Mouse (Mus musculus) thymus, adult 2 months (tissue): ENCODE data around the gene Srrm2. TPM values are rescaled to one million over a fixed set of nuclear protein-coding genes. Genes with fewer than 3 reads are reported as not detected.

Source experiments
- DNase-seq: peaks from one replicate; pipeline ENCODE4 v3.0.0; 2021
- H3K27ac ChIP-seq: fragments of 200-500 bp; 2 replicates; pipeline ENCODE4 v1.5.1; 2012; ENCODE audit warnings: low read length, control low read depth; ENCODE audit not compliant: control insufficient read depth, insufficient read depth
- H3K27me3 ChIP-seq: fragments of 200-500 bp; 2 replicates; pipeline ENCODE4 v1.6.1; 2012; ENCODE audit warnings: mild to moderate bottlenecking, low read length, moderate library complexity, mixed read lengths; ENCODE audit not compliant: control insufficient read depth, insufficient read depth
- H3K36me3 ChIP-seq: fragments of 200-500 bp; 2 replicates; pipeline ENCODE4 v1.6.1; 2012; ENCODE audit warnings: mild to moderate bottlenecking, low read length, moderate library complexity; ENCODE audit not compliant: control insufficient read depth, insufficient read depth
- H3K4me1 ChIP-seq: fragments of 200-500 bp; replicated peaks from 2 replicates; pipeline ENCODE4 v1.6.1; 2012; ENCODE audit warnings: low read length; ENCODE audit not compliant: control insufficient read depth, insufficient read depth
- H3K4me3 ChIP-seq: fragments of 200-500 bp; 2 replicates; pipeline ENCODE4 v1.5.1; 2012; ENCODE audit warnings: mild to moderate bottlenecking, low read length, control low read depth, moderate library complexity; ENCODE audit not compliant: control insufficient read depth, insufficient read depth
- CTCF ChIP-seq: fragments of 200-500 bp; IDR thresholded peaks from 2 replicates; pipeline ENCODE4 v1.5.1; 2012; ENCODE audit warnings: mild to moderate bottlenecking, control low read depth, low read length, moderate library complexity, borderline replicate concordance; ENCODE audit not compliant: control insufficient read depth, poor library complexity, insufficient read depth; ENCODE audit errors: extremely low read depth
- POLR2A ChIP-seq: fragments of 200-500 bp; IDR thresholded peaks from 2 replicates; pipeline ENCODE4 v1.6.1; 2012; ENCODE audit warnings: mild to moderate bottlenecking, low read length, control low read depth, moderate library complexity; ENCODE audit not compliant: control insufficient read depth, poor library complexity, insufficient read depth; ENCODE audit errors: extremely low read depth
- WGBS: fragments of 180-500 bp; shearing (Covaris S2); methylation state at CpG from one replicate; pipeline ENCODE4 v1.1.7; 2018; 5-methylcytosine and 5-hydroxymethylcytosine counted together
- polyA plus RNA-seq: library from polyadenylated mRNA; depleted of rRNA; stranded (reverse); fragments of >200 nt; gene quantifications from 2 replicates; pipeline ENCODE4 v1.2.3, GENCODE M21; 2012; rRNA removed

The Srrm2 gene
- polyA plus RNA-seq, 1 experiment: 874 TPM

DNA sequence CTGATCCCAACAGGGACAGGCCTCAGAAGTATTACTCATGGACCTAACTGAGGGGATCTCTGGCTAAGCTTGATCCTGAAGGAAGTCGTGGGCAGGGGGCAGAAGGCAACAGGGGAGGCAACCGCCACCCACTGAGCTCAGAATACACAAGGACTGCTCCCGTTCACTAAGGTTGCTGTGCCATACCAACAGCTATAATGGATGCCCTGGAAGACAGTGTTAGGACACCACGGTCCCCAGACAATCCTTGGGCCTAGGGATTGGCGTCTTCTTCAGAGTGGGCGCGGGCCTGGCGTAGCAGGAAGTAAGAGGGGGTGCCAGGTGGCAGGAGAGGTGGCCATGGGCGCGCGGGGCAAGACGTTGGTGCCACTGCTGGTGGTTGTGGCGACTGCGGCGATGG, 77.4 kb downstream of the Srrm2 start, which contains the start of gene Prss21:
Gene Prss21 (plus strand): TSS at position 301 of the 400 bp plus-strand sequence.
- Histone ChIP-seq H3K27me3 (no peaks in the 10 kb centered on the region), H3K27ac (no peak within 1 kb of the TSS), H3K36me3 (no peaks in the 10 kb centered on the region), H3K4me1 (no peaks in the 10 kb centered on the region), H3K4me3 (no peak within 1 kb of the TSS)
- WGBS: 88% methylated on average over 15 of the region's 15 CpGs
- no peak for TF ChIP-seq POLR2A
- TF ChIP-seq CTCF: no peak
- no peak for DNase-seq

DNA sequence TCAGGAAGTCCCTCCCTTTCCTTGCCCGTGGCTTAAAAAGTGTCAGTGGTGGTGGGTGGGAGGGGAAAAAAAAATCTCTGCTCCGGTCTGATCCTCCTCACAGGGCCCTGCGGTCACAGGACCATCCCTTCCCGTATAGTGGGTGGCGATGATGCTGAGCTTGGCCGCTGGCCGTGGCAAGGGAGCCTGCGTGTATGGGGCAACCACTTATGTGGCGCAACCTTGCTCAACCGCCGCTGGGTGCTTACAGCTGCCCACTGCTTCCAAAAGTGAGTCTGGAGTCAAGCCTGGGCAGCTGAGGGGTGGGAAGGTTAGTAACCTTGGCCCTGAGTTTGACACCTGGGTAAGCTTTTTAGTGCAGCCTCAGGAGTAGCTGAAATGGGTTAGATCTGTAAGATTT, 78.2 kb downstream of the Srrm2 start:
- no peak overlapping the region for H3K27ac ChIP-seq
- H3K4me1 ChIP-seq: no peaks in the 10 kb centered on the region
- DNase-seq: no peak
- H3K36me3 ChIP-seq: no peaks in the 10 kb centered on the region
- WGBS: 91% methylated on average over 11 of the region's 11 CpGs
- no peaks in the 10 kb centered on the region for H3K27me3 ChIP-seq
- H3K4me3 ChIP-seq: no peak overlapping the region
- TF ChIP-seq POLR2A: no peak
- TF ChIP-seq CTCF: no peak

Other genes starting within 250 kb of the Srrm2 start
- gene Zfp213, start 226.3 kb upstream of the Srrm2 start, polyA plus RNA-seq: 23.5 and 24.4 TPM in 2 replicates
- gene Zfp13, start 191.0 kb upstream of the Srrm2 start, polyA plus RNA-seq: 2.5 and 3.0 TPM in 2 replicates
- 0.18 and 0.20 TPM in 2 replicates for gene Zscan10, start 189.7 kb upstream of the Srrm2 start, polyA plus RNA-seq
- gene Mmp25, start 145.3 kb upstream of the Srrm2 start, polyA plus RNA-seq: 7.2 and 7.4 TPM in 2 replicates
- 0.43 and 0.49 TPM in 2 replicates for gene Bicdl2, start 130.0 kb upstream of the Srrm2 start, polyA plus RNA-seq
- gene Hcfc1r1, start 116.9 kb upstream of the Srrm2 start, polyA plus RNA-seq: 143 and 192 TPM in 2 replicates
- gene Thoc6, start 116.7 kb upstream of the Srrm2 start, polyA plus RNA-seq: 78.3 and 84.5 TPM in 2 replicates
- gene Tnfrsf12a, start 113.1 kb upstream of the Srrm2 start, polyA plus RNA-seq: 10.2 and 11.4 TPM in 2 replicates
- gene Cldn6, start 111.3 kb upstream of the Srrm2 start, polyA plus RNA-seq: 0.47 and 0.51 TPM in 2 replicates
- gene Cldn9, start 106.5 kb upstream of the Srrm2 start, polyA plus RNA-seq: 1.1 and 1.9 TPM in 2 replicates
- gene 1520401A03Rik, start 67.7 kb upstream of the Srrm2 start, polyA plus RNA-seq: 0.19 and 0.27 TPM in 2 replicates
- gene Pkmyt1, start 64.2 kb upstream of the Srrm2 start, polyA plus RNA-seq: 145 and 182 TPM in 2 replicates
- gene Paqr4, start 49.7 kb upstream of the Srrm2 start, polyA plus RNA-seq: 12.4 and 13.2 TPM in 2 replicates
- gene Kremen2, start 44.7 kb upstream of the Srrm2 start, polyA plus RNA-seq: 2.8 and 3.8 TPM in 2 replicates
- 32.0 and 33.6 TPM in 2 replicates for gene Flywch1, start 18.9 kb upstream of the Srrm2 start, polyA plus RNA-seq
- gene Flywch2, start 4.5 kb upstream of the Srrm2 start, polyA plus RNA-seq: 2.3 and 4.0 TPM in 2 replicates
- gene Elob, start 38.6 kb downstream of the Srrm2 start, polyA plus RNA-seq: 639 and 815 TPM in 2 replicates
- gene Prss33, start 45.5 kb downstream of the Srrm2 start, polyA plus RNA-seq: 1.6 and 2.8 TPM in 2 replicates
- 0.51 and 0.65 TPM in 2 replicates for gene Prss32, start 53.3 kb downstream of the Srrm2 start, polyA plus RNA-seq
- 0.34 and 0.59 TPM in 2 replicates for gene Prss41, start 53.6 kb downstream of the Srrm2 start, polyA plus RNA-seq
- gene Prss21, start 77.5 kb downstream of the Srrm2 start, polyA plus RNA-seq: 0.11 TPM in 1 of 2 replicates, not detected in the other
- gene Dcpp1, start 90.3 kb downstream of the Srrm2 start, polyA plus RNA-seq: 0.58 TPM in 1 of 2 replicates, not detected in the other
- 0.35 and 0.55 TPM in 2 replicates for gene Dcpp2, start 90.3 kb downstream of the Srrm2 start, polyA plus RNA-seq
- gene Dcpp3, start 126.9 kb downstream of the Srrm2 start, polyA plus RNA-seq: 0.34 TPM in 2 replicates
- 0.23 and 0.43 TPM in 2 replicates for gene Sbp, start 151.1 kb downstream of the Srrm2 start, polyA plus RNA-seq
- 0.88 and 1.6 TPM in 2 replicates for gene Sbpl, start 164.7 kb downstream of the Srrm2 start, polyA plus RNA-seq
- 2.5 and 2.7 TPM in 2 replicates for gene Prss30, start 190.0 kb downstream of the Srrm2 start, polyA plus RNA-seq
- gene Prss22, start 207.6 kb downstream of the Srrm2 start, polyA plus RNA-seq: 0.52 and 1.0 TPM in 2 replicates
- 0.98 and 2.5 TPM in 2 replicates for gene Prss27, start 247.6 kb downstream of the Srrm2 start, polyA plus RNA-seq